Mouse (Mus musculus): Measurements from ENCODE around the gene Abcg1.

Abcg1 gene

GRCm38 (mm10) chr17:31128708-31129318, 71.3 kb downstream of the Abcg1 start:
- peak; percentile 69 for DNase-seq (ENCODE audit: low read depth, low spot score)

GRCm38 (mm10) chr17:31129452-31129851, 72.0 kb downstream of the Abcg1 start, which contains the start of gene Tff3:
Gene Tff3 (minus strand): TSS chr17:31129646.
- DNase-seq (ENCODE audit: low read depth, low spot score), result no peak

DNA sequence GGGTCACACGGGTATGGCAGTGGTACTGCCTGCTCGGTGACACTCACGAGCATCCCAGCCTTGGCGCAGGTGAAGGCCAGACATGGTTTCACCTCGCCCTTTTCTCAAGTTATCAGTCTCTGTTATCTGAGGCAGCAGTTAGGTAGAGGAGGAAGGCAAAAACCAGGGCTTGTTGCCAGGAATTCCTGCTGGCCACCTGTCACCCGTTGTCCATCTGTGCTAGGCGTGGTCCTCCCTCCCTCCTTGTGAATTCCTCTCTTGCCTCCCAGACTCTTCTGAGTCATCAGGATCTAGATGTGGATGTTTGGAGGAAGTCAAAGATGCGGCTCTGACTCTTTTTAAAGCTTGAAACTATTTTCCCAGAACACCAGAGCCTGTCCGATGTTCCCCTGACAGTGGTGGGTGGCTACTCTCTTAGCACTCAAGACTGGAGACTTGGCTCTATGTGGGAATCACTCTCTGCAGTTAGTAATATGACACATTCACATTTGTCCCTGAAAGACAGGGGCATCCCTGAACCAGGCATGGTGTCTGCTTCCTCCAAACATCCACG, 73.9 kb downstream of the Abcg1 start:
- peak; percentile 97 for DNase-seq (ENCODE audit: low read depth, low spot score)

GRCm38 (mm10) chr17:31133776-31134175, 76.3 kb downstream of the Abcg1 start:
- no peak for DNase-seq (ENCODE audit: low read depth, low spot score)

- DNase-seq (ENCODE audit: low read depth, low spot score), result no peak
Measured at GRCm38 (mm10) chr17:31134913-31135312, 77.4 kb downstream of the Abcg1 start.

DNA sequence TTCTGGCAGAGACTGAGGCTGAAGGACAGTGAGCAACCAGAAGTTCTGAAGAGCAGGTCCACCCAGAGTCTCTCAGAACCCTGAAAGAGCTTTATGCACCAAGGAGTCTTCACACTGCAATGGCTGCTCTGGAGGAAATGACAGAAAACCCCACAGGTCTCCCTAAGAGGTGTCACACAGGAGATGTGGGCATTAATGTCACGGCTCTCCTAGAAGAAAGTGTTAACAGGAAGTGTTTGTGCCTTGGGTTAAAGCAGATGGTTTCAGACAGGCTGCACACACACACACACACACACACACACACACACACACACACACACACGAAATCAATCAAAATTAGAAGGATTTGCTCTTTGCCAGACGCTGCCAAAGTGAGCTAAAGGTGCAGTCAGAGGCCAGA, 78.8 kb downstream of the Abcg1 start:
- DNase-seq (ENCODE audit: low read depth, low spot score), result no peak

GRCm38 (mm10) chr17:31136821-31137220, 79.3 kb downstream of the Abcg1 start:
- no peak for DNase-seq (ENCODE audit: low read depth, low spot score)

DNA sequence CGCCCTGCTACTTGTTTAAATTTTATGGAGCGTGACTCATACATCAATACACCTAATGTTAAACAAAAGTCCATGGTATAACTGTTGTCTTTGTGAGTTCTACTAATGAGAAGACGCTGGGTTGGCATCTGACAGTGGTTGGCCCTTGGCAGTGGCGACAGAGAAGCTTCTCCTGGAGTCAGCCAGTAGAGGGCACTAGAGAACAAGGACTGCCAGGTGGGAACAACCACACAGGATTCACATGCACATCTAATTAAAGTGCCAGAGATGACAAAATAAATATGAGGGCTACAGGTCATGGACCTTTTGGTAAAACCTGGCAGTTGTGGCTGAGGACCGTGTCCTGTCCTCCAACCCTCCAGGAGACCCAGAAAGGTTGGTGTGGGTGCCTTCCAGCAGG, 80.9 kb downstream of the Abcg1 start:
- DNase-seq (ENCODE audit: low read depth, low spot score), result peak; percentile 89

GRCm38 (mm10) chr17:31142116-31142515, 84.6 kb downstream of the Abcg1 start:
- DNase-seq (ENCODE audit: low read depth, low spot score), result no peak

- DNase-seq (ENCODE audit: low read depth, low spot score), result no peak
Measured at GRCm38 (mm10) chr17:31144040-31145037, 86.9 kb downstream of the Abcg1 start, which contains the start of gene Tff2. Gene Tff2 (minus strand): TSS chr17:31144282.

- no peak for DNase-seq (ENCODE audit: low read depth, low spot score)
Measured at GRCm38 (mm10) chr17:31145998-31146397, 88.5 kb downstream of the Abcg1 start.

DNA sequence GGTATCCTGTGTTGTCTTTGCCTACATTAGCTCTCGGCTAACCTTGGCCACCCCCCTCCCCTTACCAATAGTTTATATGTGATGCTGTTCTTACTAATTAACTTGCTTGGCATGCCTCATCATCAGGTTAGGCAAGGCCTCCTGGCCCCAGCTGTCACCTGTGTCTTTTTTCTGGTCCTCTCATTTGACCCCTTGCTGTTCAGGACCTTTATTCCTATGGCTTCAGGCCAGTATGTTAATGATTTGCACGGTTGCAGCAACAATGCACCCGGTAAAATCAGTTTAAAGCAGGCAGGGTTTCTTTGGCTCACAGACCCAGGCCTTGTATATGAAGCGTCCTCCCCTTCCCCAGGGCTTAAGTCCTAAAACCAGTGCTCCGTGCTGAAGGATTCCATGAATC, 95.0 kb downstream of the Abcg1 start:
- DNase-seq (ENCODE audit: low read depth, low spot score), result no peak

GRCm38 (mm10) chr17:31152966-31153499, 95.6 kb downstream of the Abcg1 start:
- DNase-seq (ENCODE audit: low read depth, low spot score), result no peak

GRCm38 (mm10) chr17:31153785-31154184, 96.3 kb downstream of the Abcg1 start:
- no peak for DNase-seq (ENCODE audit: low read depth, low spot score)

- no peak for DNase-seq (ENCODE audit: low read depth, low spot score)
Measured at GRCm38 (mm10) chr17:31157921-31158320, 100.4 kb downstream of the Abcg1 start.

- DNase-seq (ENCODE audit: low read depth, low spot score), result no peak
Measured at GRCm38 (mm10) chr17:31160291-31160690, 102.8 kb downstream of the Abcg1 start.

- DNase-seq (ENCODE audit: low read depth, low spot score), result no peak
Measured at GRCm38 (mm10) chr17:31162607-31163006, 105.1 kb downstream of the Abcg1 start.

DNA sequence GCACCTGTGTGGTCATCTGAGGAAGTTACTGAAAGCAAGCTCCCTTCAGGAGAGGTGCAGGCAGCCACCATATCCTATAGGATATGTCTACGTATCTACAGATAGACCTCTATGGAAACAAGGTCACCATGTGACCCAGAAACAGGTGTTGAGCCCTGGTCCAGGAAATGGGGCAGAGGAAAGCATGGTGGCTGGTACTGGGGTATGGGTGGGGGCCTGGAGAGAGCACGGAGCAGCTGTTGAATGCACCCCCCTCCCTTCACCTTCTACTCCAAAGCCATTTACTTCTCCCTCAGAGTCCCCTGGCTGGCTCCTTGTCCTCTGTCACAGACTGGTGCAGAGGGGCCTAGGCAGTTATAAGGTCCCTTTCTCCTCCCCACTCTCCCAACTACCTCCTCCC, 106.3 kb downstream of the Abcg1 start:
- no peak for DNase-seq (ENCODE audit: low read depth, low spot score)

- no peak for DNase-seq (ENCODE audit: low read depth, low spot score)
Measured at GRCm38 (mm10) chr17:31165127-31165526, 107.7 kb downstream of the Abcg1 start, which contains the start of gene Tff1. Gene Tff1 (minus strand): TSS chr17:31165277.
